Mouse (Mus musculus): ENCODE measurements at regions not wholly inside any gene's neighbourhood (a gene's known extent, or its start where the extent isn't known, plus 50 kb on each side); places are given as distances from the start of the nearest gene placed in this dataset.

GRCm38 (mm10) chr8:34456543-34456942 is 345.0 kb upstream of the Gm10131 start:
- DNase-seq (ENCODE audit: extremely low spot score) = no peak

DNA sequence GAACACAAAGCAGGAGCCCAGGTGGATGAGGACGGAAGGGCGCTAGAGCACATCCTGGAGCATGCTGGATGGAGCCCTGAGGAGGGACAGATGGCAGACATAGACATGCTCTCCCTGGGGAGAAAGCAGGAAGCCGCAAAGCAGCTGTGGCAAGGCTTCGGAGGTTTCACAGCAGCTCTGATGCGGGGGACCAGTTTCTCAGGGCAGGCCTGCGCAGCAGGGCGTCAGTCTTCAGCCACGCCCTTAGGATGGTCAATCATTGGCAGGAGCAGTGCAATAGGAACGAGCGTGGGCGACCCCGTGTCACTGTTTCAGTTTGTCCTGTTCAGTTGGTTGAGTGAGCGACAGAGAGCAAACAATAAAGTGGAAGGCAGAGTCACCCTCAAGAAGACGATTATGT is 343.8 kb upstream of the Gm10131 start:
- DNase-seq (ENCODE audit: extremely low spot score) = no peak

DNA sequence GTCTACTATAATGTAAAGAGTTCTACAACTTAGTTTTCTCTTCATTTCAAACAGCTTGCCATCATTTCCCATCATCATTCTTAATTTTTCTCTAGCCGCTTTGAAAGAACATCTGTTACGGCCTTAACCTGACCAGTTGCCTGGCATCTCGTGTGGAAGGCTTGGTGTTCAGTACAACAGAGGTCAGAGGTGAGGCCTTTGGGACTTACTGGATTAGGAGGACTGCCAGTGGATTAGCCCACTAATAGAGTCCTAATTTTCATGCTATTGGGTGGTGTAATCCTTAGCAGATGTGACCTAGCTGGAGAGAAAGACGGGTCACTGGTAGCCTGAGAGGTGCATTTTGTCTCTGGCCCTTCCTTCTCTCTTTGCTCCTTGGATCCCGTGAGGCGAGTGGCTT is 341.3 kb upstream of the Gm10131 start:
- DNase-seq (ENCODE audit: extremely low spot score) = no peak

DNA sequence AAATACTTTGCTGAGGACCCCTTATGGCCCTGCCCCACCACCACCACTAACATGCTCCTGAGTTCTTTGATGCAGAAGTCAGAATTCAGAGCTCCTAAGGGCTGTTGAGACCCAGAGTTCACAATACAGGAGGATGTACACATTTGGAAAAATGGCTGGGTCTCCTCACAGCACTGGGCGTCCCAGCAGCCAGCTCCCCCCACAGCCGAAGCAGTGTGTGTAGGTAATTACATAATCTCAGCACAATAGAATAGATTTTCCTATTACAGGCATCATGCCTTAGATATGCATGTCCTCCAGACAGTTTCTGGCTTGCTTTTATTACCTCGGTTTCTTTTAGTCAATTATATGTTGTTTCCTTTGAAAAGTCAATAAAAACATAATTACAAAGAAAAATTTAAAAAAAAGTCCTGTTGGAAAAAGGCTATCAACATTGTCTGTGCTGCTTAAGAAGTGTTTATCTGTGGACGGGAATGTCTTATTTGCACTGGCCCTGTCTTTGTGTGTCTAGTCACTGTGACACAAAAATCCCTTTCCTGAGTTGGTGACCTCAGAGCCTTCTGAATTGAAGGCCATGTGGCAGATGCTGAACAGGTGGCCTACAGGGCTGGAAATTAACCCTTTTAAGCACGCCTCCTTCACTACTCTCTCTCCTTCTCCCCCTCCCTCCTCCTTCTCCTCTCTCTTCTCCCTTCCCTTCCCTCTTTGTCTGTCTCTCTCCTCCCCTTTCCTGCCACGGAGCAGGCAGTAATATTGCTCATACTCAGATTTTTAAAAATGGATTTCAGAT is 339.9 kb upstream of the Gm10131 start:
- peak; percentile 27 for DNase-seq (ENCODE audit: extremely low spot score)

DNA sequence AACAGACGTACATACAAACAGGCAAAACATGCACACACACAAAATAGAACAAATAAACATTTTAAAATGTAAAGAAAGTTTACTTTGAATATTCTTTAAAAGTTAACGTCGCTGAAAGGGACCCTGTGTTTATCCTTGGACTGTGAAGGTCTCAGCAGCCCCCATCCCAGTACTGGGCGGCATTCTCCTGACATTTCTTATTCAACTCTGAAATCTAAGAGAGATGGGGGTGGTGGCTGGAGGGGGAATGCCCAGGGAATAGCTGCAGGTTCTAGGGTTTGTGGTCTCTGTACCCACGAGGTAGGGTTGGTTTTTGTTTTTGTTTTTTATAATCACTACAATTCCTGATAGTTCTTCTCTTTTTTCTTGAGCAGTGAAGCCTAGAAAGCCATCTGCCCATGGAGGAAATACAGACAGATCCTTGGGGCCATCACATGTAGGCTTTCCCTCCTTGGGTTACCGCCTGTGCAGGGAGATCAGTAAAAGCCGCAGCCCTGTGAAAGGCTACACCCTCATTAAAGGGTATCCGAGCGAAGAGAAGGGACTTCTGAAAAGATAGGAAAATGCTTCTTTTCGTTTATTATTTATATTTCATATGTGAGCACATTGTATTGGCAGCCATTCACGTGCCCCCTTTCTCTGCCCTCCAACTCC is 338.0 kb upstream of the Gm10131 start:
- DNase-seq (ENCODE audit: extremely low spot score) = no peak

DNA sequence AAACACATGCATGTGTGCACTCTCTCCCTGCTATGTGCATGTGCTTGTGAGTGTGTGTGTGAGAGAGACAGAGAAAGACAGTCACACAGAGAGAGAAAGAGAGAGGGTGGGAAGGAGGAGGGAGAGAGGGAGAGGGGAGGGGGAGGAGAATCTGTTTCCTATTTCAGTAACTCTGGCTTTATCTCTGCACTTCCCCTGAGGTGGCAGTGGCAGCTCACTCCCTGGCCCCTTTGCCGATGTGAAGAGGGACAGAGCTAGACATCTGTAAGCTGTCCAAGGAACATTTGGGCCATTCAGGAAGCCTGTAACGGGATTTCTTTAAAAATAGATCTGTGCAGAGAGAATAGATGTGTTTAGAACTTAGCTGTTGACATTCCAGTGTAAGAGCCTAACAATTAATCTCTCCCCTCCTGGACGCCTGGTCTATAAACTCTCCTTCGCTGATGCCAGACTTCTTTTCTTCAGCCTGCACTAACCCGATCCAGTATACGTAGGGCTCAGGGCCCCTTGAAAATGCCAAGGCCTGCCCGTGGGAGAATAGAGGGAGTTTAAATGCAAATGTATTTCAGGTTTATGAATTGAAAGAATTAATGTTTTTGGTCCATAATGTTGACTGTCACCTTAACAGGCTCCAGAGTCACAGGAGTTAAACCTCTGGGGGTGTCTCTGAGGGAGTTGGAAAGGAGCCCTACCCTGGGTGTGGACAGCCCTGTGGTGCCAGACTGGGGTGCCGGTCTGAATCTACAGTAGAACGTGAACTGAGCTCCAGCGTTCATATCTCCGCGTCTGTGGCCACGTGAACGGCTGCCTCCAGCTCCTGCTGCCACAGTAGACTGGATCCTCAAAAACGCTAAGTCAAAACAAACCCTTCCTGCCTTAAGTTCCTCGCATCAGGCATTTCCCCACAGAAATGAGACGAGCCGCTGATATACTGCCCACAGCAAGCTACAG is 336.6 kb upstream of the Gm10131 start:
- peak; percentile 52 for DNase-seq (ENCODE audit: extremely low spot score)

GRCm38 (mm10) chr8:34442688-34443087 is 331.2 kb upstream of the Gm10131 start:
- no peak for DNase-seq (ENCODE audit: extremely low spot score)

GRCm38 (mm10) chr8:34441756-34442155 is 330.2 kb upstream of the Gm10131 start:
- no peak for DNase-seq (ENCODE audit: extremely low spot score)

DNA sequence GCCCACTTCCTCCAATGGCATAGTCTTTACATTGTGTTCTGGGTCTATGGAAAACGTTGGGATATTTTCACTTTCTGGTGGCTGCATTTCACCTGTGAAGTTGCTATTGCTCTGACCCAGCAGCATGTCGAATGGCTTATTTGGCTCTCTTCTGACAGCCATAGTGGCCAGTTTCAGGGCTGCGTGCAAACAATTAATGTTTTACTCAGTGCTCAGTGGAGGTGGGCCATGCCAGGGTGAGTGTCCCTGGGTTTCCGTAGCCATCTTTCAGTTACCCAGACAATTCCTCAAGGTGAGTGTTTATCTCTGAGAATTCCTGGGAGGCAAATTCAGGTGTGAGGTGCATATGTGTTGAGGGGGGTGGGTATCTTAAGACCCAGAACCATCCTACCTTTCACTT is 329.2 kb upstream of the Gm10131 start:
- no peak for DNase-seq (ENCODE audit: extremely low spot score)

- no peak for DNase-seq (ENCODE audit: extremely low spot score)
Observed at GRCm38 (mm10) chr8:34438771-34439170, 327.2 kb upstream of the Gm10131 start.

DNA sequence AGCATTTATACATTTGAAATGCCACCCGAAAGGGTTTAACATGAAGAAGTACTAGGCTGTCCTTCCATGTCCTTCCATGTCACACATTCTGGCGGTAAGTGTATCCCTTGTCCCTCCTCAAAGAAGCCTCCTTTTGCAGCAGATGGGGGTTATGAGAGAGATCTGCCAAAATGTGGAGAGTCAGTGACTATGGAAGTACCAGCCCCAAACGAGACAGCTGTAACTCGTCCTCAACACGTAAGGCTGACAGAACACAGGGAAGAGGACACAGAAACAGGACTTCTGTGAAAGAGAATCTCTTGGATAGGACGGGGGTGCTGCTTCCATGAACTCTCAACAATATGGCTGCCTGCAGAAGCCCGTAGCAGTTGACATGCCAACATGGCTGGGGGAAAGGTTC is 320.4 kb upstream of the Gm10131 start:
- no peak for DNase-seq (ENCODE audit: extremely low spot score)

DNA sequence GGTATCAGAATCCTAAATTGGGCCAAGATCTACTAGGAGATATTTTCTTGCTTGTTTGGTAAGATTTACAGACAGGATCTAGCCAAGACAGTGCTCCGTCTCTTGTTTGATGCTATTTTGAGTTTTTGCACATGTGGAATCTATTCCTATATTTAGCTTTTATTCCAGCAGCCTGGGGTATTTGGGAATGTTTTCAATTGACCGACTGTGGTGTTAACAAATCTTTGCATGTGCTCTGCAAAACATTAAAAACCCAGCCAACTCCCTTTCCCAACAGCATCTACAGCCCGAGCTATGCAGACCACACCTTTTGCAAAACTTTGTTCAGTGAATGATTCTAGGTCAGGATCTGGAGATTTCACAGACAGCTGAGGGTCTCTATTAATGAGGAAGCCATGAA is 317.7 kb upstream of the Gm10131 start:
- DNase-seq (ENCODE audit: extremely low spot score) = no peak

GRCm38 (mm10) chr8:34401571-34401970 is 290.0 kb upstream of the Gm10131 start:
- no peak for DNase-seq (ENCODE audit: extremely low spot score)

DNA sequence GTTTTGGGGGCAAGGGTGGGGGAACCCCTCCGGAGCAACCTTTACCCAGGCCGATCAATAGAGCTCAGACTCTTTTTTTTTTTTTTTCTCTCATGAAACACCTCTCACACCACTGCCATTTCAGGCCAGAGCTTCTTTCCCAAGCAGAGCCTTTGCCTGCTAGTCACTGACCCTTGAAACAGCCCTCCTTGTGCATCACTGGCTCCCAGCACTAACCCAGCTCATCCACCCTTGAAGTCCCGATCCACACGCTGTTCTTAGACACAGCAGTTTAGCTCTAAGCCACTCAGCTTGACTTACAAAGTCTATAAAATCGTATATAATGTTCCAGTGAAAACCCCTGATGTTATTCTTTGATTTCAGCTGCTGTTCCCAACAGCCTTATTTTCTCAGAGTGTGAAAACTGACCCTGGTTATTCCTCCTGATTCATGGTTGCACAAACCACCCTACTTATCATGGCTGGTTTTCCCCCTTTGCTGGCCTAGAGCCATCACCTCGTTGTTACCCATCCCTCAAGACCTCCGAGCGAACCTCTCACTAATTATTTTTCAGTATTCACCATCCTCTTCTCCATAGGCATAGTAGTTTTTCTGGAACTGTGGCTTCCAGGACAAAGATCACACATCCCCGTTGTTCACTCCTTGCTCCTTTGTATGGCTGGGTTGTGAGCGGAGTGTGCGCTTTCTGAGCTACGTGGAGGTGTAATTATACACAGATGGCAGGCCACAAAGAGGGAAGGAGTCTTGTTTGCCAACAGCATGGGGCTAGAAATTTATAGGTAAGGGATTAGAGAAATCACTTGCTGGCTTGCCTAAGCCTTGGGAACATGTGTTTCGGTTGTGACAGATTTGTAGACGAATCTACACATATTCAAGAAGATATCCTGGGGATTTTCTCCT is 287.6 kb upstream of the Gm10131 start:
- DNase-seq (ENCODE audit: extremely low spot score) = peak; percentile 4

- peak; percentile 34 for DNase-seq (ENCODE audit: extremely low spot score)
Observed at GRCm38 (mm10) chr8:34397583-34398411, 286.3 kb upstream of the Gm10131 start.

DNA sequence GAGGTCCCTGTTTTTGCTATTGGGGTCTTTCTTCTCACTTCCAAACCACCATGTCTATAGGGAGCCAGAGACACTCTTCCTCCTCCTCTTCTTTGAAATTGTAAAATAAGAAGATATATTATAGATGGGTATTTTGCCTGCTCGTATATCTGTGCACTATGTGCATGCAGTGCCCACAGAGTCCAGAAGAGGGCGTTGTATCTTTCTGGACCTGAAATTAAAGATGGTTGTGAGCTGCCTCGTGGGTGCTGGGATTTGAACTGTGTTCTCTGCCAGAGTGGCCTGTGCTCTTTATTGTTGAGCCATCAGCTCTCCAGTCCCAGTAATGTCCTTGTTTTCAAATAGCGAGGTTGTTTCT is 285.7 kb upstream of the Gm10131 start:
- DNase-seq (ENCODE audit: extremely low spot score) = no peak

- DNase-seq (ENCODE audit: extremely low spot score) = no peak
Observed at GRCm38 (mm10) chr8:34392981-34393828, 281.7 kb upstream of the Gm10131 start.

DNA sequence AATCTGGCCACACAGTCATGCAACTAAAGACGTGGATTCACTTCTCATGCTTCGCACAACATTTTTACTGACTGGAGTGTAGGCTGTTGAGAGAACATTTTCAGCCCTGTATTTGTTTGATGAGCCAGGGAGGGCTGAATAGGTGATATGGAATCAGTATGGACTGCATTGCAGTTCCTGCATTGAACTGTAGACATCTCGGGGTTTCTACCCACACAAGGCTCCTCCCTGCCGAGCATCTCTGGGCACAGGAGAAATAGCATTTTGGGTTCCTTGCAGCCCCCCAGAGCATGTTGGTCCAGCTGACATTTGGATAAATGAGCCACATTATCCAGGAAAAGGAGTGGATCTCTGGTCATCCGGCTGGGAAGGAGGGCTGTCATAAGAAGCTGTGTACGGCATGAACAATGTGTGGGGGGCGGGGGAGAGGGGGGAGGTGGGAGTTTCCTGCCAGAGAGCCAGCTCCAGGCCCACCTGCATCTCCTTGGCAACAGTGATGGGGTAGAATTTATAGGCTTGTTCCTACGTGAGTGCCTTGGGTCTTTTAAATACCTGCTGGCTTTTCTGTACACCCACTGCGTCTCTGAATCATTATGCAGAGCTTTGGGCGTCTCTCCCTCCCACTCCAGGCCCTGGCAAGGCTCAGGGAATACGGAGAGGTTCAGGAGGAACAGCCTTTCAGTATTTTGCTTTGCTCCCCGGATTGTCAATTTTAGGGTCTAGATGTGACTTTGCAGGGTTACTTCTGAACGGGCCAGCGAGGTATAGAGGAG is 280.9 kb upstream of the Gm10131 start:
- no peak for DNase-seq (ENCODE audit: extremely low spot score)

Measured in embryo, embryonic 9.5 days (tissue).